Mouse (Mus musculus): ENCODE results near the gene Sltm.
"Not testable (repeated sequence)": the region's sequence is repeated elsewhere in the genome, so short reads cannot be mapped to it uniquely, and the experiment has no call there.

The Sltm gene

GRCm38 (mm10) chr9:70552233-70552632 is 9.7 kb downstream of the Sltm start:
- DNase-seq (ENCODE audit: low spot score) = not testable (repeated sequence)

GRCm38 (mm10) chr9:70555431-70555830 is 12.9 kb downstream of the Sltm start:
- no peak for DNase-seq (ENCODE audit: low spot score)

- DNase-seq (ENCODE audit: low spot score) = no peak
Observed at GRCm38 (mm10) chr9:70556796-70557195, 14.2 kb downstream of the Sltm start.

- no peak for DNase-seq (ENCODE audit: low spot score)
Observed at GRCm38 (mm10) chr9:70562825-70563224, 20.3 kb downstream of the Sltm start.

GRCm38 (mm10) chr9:70567651-70568050 is 25.1 kb downstream of the Sltm start:
- DNase-seq (ENCODE audit: low spot score) = no peak

GRCm38 (mm10) chr9:70570351-70570750 is 27.8 kb downstream of the Sltm start:
- no peak for DNase-seq (ENCODE audit: low spot score)

- no peak for DNase-seq (ENCODE audit: low spot score)
Observed at GRCm38 (mm10) chr9:70578123-70578522, 35.6 kb downstream of the Sltm start.

- no peak for DNase-seq (ENCODE audit: low spot score)
Observed at GRCm38 (mm10) chr9:70580956-70581355, 38.4 kb downstream of the Sltm start.

GRCm38 (mm10) chr9:70584641-70585040 is 42.1 kb downstream of the Sltm start:
- no peak for DNase-seq (ENCODE audit: low spot score)

- DNase-seq (ENCODE audit: low spot score) = no peak
Observed at GRCm38 (mm10) chr9:70585172-70585571, 42.6 kb downstream of the Sltm start.

- DNase-seq (ENCODE audit: low spot score) = no peak
Observed at GRCm38 (mm10) chr9:70587171-70587570, 44.6 kb downstream of the Sltm start.

- no peak for DNase-seq (ENCODE audit: low spot score)
Observed at GRCm38 (mm10) chr9:70590775-70591174, 48.2 kb downstream of the Sltm start.

- DNase-seq (ENCODE audit: low spot score) = no peak
Observed at GRCm38 (mm10) chr9:70591486-70591885, 48.9 kb downstream of the Sltm start.

- peak; percentile 14 for DNase-seq (ENCODE audit: low spot score)
Observed at GRCm38 (mm10) chr9:70598271-70598670, 55.7 kb downstream of the Sltm start.

- no peak for DNase-seq (ENCODE audit: low spot score)
Observed at GRCm38 (mm10) chr9:70602186-70602845, 59.8 kb downstream of the Sltm start.

- no peak for DNase-seq (ENCODE audit: low spot score)
Observed at GRCm38 (mm10) chr9:70611026-70611673, 68.6 kb downstream of the Sltm start.

GRCm38 (mm10) chr9:70629711-70630110 is 87.2 kb downstream of the Sltm start:
- no peak for DNase-seq (ENCODE audit: low spot score)

GRCm38 (mm10) chr9:70631665-70632064 is 89.1 kb downstream of the Sltm start:
- no peak for DNase-seq (ENCODE audit: low spot score)

- no peak for DNase-seq (ENCODE audit: low spot score)
Observed at GRCm38 (mm10) chr9:70636748-70637147, 94.2 kb downstream of the Sltm start.

Data from yolk sac, embryonic 10.5 days (tissue).